Mouse (Mus musculus) forebrain, embryonic 10.5 days (tissue): ENCODE data around the gene Gm11541. TPM values are rescaled to one million over a fixed set of nuclear protein-coding genes. Genes with fewer than 3 reads are reported as not detected.
A peak's percentile ranks its signal among the peaks of the same experiment; 100 is the strongest.

ENCODE experiments used
- DNase-seq: peaks from one replicate; pipeline ENCODE4 v3.0.0-alpha.2; 2017; ENCODE audit warnings: low spot score; ENCODE audit errors: extremely low spot score
- H3K27ac ChIP-seq: fragments of 300-500 bp; sonication (generic); 2 replicates; pipeline ENCODE4 v1.5.1; 2016; ENCODE audit warnings: mild to moderate bottlenecking
- H3K27me3 ChIP-seq: fragments of 300-500 bp; sonication (generic); 2 replicates; pipeline ENCODE4 v1.6.1; 2016; ENCODE audit warnings: mild to moderate bottlenecking; ENCODE audit not compliant: poor library complexity, severe bottlenecking
- H3K36me3 ChIP-seq: fragments of 300-500 bp; sonication (generic); replicated peaks from 2 replicates; pipeline ENCODE4 v1.6.1; 2016; ENCODE audit warnings: mild to moderate bottlenecking, moderate library complexity
- H3K4me1 ChIP-seq: fragments of 300-500 bp; sonication (generic); 2 replicates; pipeline ENCODE4 v1.6.1; 2016
- H3K4me3 ChIP-seq: fragments of 300-500 bp; sonication (generic); 2 replicates; pipeline ENCODE4 v1.5.1; 2016; ENCODE audit warnings: mild to moderate bottlenecking, moderate library complexity
- H3K9me3 ChIP-seq: fragments of 300-500 bp; sonication (generic); 2 replicates; pipeline ENCODE4 v1.6.1; 2016; ENCODE audit warnings: mild to moderate bottlenecking, moderate library complexity
- WGBS: fragments of 180-500 bp; shearing (Covaris S2); methylation state at CpG from one replicate; pipeline ENCODE4 v1.1.7; 2016; 5-methylcytosine and 5-hydroxymethylcytosine counted together
- polyA plus RNA-seq: library from polyadenylated mRNA; unstranded; fragments of >200 nt; fragmentation: Nextera tagmentation; extraction: Ambion mirVana; gene quantifications from 2 replicates; pipeline ENCODE4 v1.2.1, GENCODE M21; 2016

Gm11541 gene
- polyA plus RNA-seq, 1 experiment from 2014 or later = not detected

DNA sequence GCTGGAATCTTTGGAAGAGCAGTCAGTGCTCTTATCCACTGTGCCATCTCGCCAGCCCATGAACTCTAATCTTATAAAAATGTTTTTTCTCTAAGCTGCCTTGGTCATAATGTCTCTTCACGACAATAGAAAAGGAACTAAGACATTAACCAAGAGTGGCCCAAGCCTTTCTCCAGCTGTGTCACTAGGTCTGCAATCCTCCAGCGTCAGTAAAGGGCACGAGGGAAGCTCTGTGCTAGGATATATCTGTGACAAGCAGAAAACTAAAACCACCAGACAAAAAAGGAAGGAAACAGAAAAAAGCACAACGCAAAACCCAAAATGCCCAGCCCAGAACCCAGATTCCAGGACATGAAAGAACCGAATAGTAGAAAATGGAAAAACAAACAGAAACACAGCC lies 17.1 kb downstream of the Gm11541 start:
- Histone ChIP-seq H3K27me3 (no peaks in the 10 kb centered on the region), H3K4me3 (no peak overlapping the region), H3K9me3 (no peaks in the 10 kb centered on the region), H3K27ac (no peak overlapping the region), H3K4me1 (peaks cover 8% of the 10 kb centered on the region), H3K36me3 (no peaks in the 10 kb centered on the region)
- 80% methylated on average over 6 of the region's 6 CpGs for WGBS
- DNase-seq = no peak

DNA sequence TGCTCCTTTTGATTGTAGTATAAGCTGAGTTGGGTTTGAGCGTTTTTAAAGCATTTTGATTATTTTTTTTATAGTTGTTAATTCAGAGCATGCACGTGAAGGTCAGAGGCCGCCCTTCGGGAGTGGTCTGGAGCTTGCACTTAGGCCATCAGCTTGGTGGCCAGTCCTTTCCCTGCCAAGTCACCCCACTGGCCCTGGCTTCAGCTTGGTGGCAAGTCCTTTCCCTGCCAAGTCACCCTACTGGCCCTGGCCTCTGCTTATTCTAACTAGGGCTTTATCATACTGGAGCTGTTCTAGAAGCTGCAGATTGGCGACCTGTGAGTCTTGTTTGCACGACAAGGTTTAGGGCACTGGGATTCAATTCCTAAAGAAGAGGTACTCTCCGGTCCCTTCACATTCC lies 21.9 kb downstream of the Gm11541 start:
- WGBS = 85% methylated on average over 7 of the region's 7 CpGs
- Histone ChIP-seq H3K36me3 (no peaks in the 10 kb centered on the region), H3K27me3 (no peaks in the 10 kb centered on the region), H3K27ac (no peak overlapping the region), H3K9me3 (no peaks in the 10 kb centered on the region), H3K4me3 (no peak overlapping the region), H3K4me1 (peaks cover 16% of the 10 kb centered on the region)
- DNase-seq = no peak

DNA sequence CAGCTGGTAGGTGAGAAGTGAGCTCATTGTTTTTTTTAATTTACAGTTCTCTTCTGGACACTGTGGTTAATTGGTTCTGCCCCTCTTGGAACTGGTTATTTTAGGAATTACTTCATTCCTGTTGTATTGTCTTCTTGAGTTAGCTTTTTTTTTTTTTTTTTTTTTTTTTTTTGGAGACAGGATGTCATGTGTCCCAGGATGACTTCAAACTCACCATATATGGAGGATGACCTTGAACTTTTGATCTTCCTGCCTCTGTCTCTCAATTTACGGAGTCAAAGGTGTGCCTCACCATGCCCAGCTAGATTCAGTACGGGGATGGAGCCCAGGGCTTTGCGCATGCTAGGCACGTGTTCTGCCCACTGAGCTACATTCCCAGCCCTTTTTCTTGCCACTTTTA lies 22.7 kb downstream of the Gm11541 start:
- DNase-seq = no peak
- 86% methylated on average over 4 of the region's 4 CpGs for WGBS
- Histone ChIP-seq H3K27me3 (no peaks in the 10 kb centered on the region), H3K27ac (no peak overlapping the region), H3K36me3 (no peaks in the 10 kb centered on the region), H3K4me3 (no peak overlapping the region), H3K4me1 (peaks cover 22% of the 10 kb centered on the region), H3K9me3 (no peaks in the 10 kb centered on the region)

DNA sequence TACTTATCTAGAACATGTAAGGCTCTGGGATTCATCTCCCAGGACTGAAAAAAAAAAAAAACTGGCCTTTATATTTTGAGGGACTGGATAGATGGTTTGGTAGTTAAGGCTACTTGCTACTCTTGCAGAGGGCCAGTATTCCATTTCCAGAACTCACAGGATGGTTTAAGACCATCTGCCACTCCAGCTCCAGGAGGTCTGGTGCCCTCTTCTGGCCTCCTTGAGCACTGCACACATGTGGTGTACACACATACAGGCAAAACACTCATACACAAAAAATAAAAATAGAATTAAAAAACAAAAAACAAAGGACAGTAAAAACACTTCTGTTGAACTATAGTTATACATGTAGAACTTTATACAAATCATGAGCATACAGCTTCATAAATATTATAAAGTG lies 23.7 kb downstream of the Gm11541 start:
- Histone ChIP-seq H3K27ac (no peak overlapping the region), H3K27me3 (no peaks in the 10 kb centered on the region), H3K4me1 (peaks cover 32% of the 10 kb centered on the region), H3K4me3 (no peak overlapping the region), H3K9me3 (no peaks in the 10 kb centered on the region), H3K36me3 (no peaks in the 10 kb centered on the region)
- DNase-seq = no peak

DNA sequence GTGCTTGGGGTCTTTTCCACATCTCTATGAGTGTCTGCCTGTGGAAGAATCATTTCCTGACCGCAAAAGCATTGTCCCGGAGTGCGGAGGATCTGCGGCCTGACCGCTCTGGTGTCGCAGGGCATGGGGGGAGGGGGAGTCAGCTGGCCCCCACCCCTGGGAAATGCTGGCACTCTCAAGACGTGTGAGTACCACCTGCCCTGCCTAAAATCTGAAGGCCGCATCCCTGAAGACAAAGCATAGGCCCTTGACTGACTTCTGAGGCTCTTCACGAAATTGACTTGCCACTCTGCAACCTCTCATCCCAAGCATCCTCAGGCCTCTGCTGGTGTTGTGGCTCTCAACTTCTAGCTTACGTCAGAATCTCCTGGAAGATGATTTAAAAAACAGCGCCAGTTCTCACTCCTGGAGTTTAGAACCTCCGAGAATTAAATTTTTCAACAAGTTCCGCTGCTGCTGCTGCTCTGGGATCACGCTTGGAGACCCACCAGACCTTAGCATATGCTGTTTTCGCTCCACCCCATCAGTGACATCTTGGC lies 26.6 kb downstream of the Gm11541 start:
- Histone ChIP-seq H3K27me3 (no peaks in the 10 kb centered on the region), H3K36me3 (peaks cover 11% of the 10 kb centered on the region), H3K4me3 (peak overlapping the region; percentile 95), H3K4me1 (peaks cover 44% of the 10 kb centered on the region), H3K27ac (peak overlapping the region; percentile 97), H3K9me3 (no peaks in the 10 kb centered on the region)
- 35% methylated on average over 15 of the region's 15 CpGs for WGBS
- DNase-seq = no peak

DNA sequence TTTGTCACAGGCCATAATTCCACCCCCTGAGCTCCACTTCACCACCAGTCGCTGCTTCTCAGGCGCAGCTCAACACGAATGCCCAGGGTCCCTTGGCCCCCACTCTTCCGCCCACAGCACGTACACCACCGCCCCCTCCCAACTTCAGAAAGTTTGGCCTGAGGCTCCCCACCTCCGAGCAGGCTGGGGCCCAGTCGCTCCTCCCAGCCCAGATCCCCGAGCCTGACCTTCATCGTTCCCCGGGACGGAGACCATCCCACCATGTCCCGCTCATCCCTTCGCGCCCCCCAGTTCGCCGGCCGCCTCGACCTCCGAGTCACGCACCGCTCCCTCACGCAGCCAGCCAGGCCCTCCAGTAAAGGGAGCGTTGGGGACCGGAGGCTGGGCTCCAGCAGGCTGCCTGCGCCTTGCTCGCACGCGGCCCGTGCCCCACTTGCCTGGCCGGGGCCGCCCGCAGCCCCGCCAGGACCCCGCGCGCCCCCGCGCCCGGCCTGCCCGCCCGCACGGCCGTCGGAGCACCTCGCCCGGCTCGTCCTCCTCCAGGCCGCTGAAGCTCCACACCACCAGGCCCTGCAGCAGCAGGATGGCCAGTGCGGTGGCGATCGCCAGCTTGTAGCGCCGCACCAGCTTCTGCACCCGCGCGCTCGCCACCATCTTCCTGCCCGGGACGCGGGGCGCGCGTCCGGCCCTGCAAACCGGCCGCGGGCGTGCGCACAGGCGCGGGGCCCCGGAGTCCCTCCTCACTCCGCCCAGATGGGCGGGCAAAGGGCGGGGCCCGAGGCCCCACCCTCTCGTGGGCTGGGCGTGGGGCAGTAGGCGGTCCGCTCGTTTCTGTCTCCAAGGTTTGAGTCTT lies 27.3 kb downstream of the Gm11541 start, which contains the start of gene Xylt2:
Gene Xylt2 (minus strand): TSS at position 762 of the 853 bp plus-strand sequence.
- WGBS = under 1% methylated on average over 82 of the region's 82 CpGs
- H3K4me1 ChIP-seq = peaks cover 44% of the 10 kb centered on the region
- DNase-seq = peak; percentile 89
- peak within 1 kb of the TSS; percentile 95 for H3K4me3 ChIP-seq
- H3K36me3 ChIP-seq = peaks cover 11% of the 10 kb centered on the region
- peak within 1 kb of the TSS; percentile 97 for H3K27ac ChIP-seq
- no peaks in the 10 kb centered on the region for H3K27me3 ChIP-seq
- no peaks in the 10 kb centered on the region for H3K9me3 ChIP-seq

DNA sequence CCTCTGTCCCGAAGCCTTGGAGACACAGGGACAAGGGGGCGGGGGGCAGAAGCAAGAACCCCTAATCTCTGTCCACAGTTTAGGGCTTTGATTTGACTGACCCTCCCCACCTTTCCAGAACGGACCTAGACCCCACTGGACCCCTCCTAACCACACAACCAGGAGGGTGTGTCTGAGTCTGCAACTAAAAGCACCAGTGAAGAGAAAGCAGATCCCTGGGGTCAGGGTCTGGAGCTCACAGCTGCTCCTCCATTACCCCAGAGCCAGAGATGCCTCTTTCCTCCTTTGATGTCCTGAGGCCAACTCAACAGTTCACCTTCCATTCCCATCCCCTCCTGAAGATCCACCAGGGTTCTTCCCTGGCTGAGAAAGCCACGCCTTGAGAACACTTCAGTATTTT lies 28.0 kb downstream of the Gm11541 start:
- H3K27ac ChIP-seq = peak overlapping the region; percentile 97
- WGBS = 45% methylated on average over 4 of the region's 4 CpGs
- no peak for DNase-seq
- peaks cover 11% of the 10 kb centered on the region for H3K36me3 ChIP-seq
- peaks cover 44% of the 10 kb centered on the region for H3K4me1 ChIP-seq
- H3K4me3 ChIP-seq = peak overlapping the region; percentile 95
- no peaks in the 10 kb centered on the region for H3K9me3 ChIP-seq
- H3K27me3 ChIP-seq = no peaks in the 10 kb centered on the region

DNA sequence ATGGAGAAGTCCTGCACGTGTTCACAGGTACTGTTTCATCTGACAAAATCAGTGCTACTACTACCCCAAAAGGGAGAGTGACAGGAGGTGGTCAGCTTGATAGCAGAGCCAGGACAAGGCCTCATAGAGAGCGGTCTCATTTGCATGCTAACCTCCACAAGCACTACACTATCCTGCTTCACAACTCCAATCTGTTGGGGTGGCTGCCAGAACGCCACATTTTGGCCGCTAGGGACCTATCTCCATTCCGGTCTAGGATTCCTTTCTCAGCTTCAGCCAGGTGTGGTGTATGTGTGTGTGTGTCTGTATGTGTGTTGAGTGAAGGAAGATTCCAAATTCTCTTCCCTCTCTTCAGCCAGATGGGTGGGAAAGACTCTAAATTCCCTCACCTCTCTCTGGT lies 28.9 kb downstream of the Gm11541 start:
- Histone ChIP-seq H3K36me3 (peaks cover 17% of the 10 kb centered on the region), H3K9me3 (no peaks in the 10 kb centered on the region), H3K4me3 (peak overlapping the region; percentile 95; the same call in 1 of the 2 replicates), H3K27ac (0 out of 2 replicates have a peak overlapping the region, but pooled peaks have one; percentile 97), H3K27me3 (no peaks in the 10 kb centered on the region), H3K4me1 (peaks cover 44% of the 10 kb centered on the region)
- WGBS = 84% methylated on average over 5 of the region's 5 CpGs
- no peak for DNase-seq

DNA sequence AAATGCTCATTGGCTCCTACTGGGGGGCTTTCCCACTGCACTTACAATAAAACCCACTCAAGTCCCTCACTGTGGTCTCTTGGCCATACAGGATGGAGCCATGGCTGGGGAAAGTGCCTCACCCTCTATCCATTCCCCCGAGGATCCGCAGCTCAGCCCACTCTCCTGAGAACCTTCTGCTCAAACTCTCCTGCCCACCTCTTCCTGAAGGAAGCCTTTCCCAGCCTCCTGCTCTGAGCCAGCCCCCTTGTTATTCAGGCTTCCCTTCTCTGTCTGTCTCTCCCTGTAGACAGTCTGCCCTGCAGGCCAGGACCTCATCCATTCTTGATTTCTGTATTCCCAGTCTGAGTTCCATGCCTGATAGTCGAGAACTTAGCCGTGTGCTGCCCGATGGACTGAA lies 29.3 kb downstream of the Gm11541 start:
- Histone ChIP-seq H3K27ac (no peak overlapping the region), H3K27me3 (no peaks in the 10 kb centered on the region), H3K9me3 (no peaks in the 10 kb centered on the region), H3K4me3 (no peak overlapping the region), H3K36me3 (peaks cover 21% of the 10 kb centered on the region), H3K4me1 (peaks cover 44% of the 10 kb centered on the region)
- DNase-seq = no peak
- 90% methylated on average over 5 of the region's 5 CpGs for WGBS

DNA sequence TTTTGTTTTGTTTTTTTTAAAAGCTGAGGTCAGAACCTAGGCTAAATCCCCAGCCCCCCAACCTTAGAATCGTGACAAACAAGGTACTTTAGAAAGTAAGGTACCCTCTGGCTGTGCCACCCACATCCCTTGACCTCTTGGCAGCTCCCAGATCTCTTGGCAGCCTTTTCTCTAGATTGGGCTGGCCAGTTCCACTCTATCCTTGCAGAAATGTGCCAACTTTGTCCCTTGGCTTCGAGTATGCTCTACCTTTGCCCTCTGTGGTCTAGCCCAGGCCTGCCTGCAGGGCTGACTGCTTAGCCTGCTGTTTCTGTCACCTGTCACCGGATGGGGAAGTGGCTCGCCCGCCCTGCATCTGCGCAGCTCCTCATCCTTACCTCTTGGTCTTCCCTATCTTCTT lies 39.0 kb downstream of the Gm11541 start:
- no peak overlapping the region for H3K4me3 ChIP-seq
- peaks cover 99% of the 10 kb centered on the region for H3K36me3 ChIP-seq
- 94% methylated on average over 6 of the region's 6 CpGs for WGBS
- H3K27me3 ChIP-seq = no peaks in the 10 kb centered on the region
- H3K9me3 ChIP-seq = no peaks in the 10 kb centered on the region
- no peak overlapping the region for H3K27ac ChIP-seq
- H3K4me1 ChIP-seq = no peaks in the 10 kb centered on the region
- no peak for DNase-seq

DNA sequence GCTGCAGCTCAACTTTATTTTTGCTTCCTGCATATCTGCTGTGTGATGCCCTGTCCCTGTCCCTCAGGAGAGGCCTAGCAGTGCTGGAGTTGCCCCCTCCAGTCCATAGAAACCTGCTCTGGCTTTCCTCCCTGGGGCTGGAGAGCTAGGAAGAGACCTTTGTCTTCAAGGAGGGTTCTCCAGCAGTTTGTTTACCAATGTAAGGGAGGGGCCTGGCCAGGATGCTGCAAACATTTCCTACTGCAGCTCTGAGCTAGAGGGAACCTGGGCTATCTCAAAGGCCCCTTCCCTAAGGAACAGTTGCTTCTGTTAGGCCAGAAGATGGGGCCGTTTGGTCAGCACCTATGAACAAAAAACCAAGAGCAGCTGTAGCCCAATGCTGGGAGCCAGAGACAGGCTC lies 43.0 kb downstream of the Gm11541 start:
- no peak overlapping the region for H3K4me3 ChIP-seq
- no peaks in the 10 kb centered on the region for H3K9me3 ChIP-seq
- H3K36me3 ChIP-seq = peaks cover 95% of the 10 kb centered on the region
- WGBS = 71% methylated on average over 1 of the region's 1 CpGs
- H3K27me3 ChIP-seq = no peaks in the 10 kb centered on the region
- DNase-seq = no peak
- H3K27ac ChIP-seq = no peak overlapping the region
- no peaks in the 10 kb centered on the region for H3K4me1 ChIP-seq

DNA sequence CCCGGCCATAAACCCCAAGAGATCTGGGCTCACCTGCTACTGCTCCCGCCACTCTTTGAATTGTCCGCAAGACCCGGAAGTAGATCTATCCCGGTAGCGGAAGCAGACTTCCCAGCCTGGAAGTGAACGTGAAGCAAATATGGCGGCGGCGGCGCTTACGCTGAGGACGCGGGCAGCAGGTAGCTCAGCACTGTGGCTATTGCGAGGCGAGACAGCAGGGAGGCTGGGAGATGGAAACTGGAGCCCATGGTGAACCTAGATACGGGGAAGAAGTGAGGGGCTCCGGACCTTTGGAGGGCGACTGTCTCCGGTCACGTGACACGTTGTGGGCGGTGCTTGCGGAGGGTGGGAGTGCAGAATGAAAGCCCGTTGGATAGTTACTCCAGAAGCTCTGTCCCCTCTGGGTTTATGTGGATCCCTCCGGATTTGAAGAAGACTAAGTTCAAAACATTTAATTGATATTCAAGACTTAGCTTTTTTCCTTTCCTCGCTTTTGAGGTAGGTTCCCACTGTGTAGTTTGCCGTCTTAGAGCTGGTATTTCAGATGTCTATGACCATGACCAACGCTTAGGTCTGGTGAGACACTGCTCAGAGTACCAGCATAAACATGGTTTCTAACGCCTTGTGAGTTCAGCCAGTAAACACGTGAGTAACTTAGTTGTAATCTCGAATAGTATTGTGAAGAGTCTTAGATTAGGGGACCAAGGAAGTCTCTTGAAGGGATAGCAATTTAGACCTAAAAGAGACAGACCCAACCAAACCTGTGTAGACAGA lies 50.4 kb downstream of the Gm11541 start, which contains the start of the genes Mrpl27 and Eme1:
Gene Mrpl27 (plus strand): TSS at position 105 of the 774 bp plus-strand sequence.
Gene Eme1 (minus strand): TSS at position 302 of the 774 bp plus-strand sequence.
- 2% methylated on average over 32 of the region's 32 CpGs for WGBS
- peak; percentile 87 for DNase-seq
- H3K4me1 ChIP-seq = peaks cover 19% of the 10 kb centered on the region
- H3K27me3 ChIP-seq = no peaks in the 10 kb centered on the region
- no peaks in the 10 kb centered on the region for H3K9me3 ChIP-seq
- peak within 1 kb of the TSS; percentile 95 for H3K27ac ChIP-seq
- peak within 1 kb of the TSS; percentile 59 for H3K4me3 ChIP-seq
- H3K36me3 ChIP-seq = peaks cover 64% of the 10 kb centered on the region
